Mouse (Mus musculus) CH12.LX (cell line): ENCODE results near the gene Ceacam19. TPM values are rescaled to one million over a fixed set of nuclear protein-coding genes. Genes with fewer than 3 reads are reported as not detected.

Source experiments
- DNase-seq: peaks from one replicate; pipeline ENCODE4 v3.0.0-alpha.2; 2013; ENCODE audit errors: extremely low read depth
- H3K27ac ChIP-seq: 2 replicates; pipeline ENCODE4 v1.5.1; 2012; ENCODE audit warnings: low read depth, mild to moderate bottlenecking, control low read depth, moderate library complexity; ENCODE audit not compliant: insufficient read depth
- H3K27me3 ChIP-seq: replicated peaks from 2 replicates; pipeline ENCODE3; 2012; ENCODE audit warnings: inconsistent platforms
- H3K36me3 ChIP-seq, 2 experiments: replicated peaks in 1 of 2; 2 replicates each; pipeline versions ENCODE3 to v1.6.1; 2012; ENCODE audit warnings: inconsistent platforms in 1 of 2, low read length in 1 of 2, mild to moderate bottlenecking in 1 of 2, mixed read lengths in 1 of 2, moderate library complexity in 1 of 2; ENCODE audit not compliant: control insufficient read depth in 1 of 2, insufficient read depth in 1 of 2
- H3K4me1 ChIP-seq, 2 experiments: 2 replicates each; pipeline ENCODE4 v1.6.1; 2012; ENCODE audit warnings: inconsistent platforms in 1 of 2, moderate library complexity in 1 of 2; ENCODE audit not compliant: insufficient read depth in 2 of 2, control insufficient read depth in 1 of 2
- H3K4me2 ChIP-seq: 2 replicates; pipeline ENCODE4 v1.6.1; 2012; ENCODE audit warnings: low read depth, mild to moderate bottlenecking, control low read depth; ENCODE audit not compliant: poor library complexity, insufficient read depth, severe bottlenecking
- H3K4me3 ChIP-seq, 3 experiments: fragments of 150-350 bp in 1 of 3; sonication (generic) in 1 of 3; replicated peaks in 1 of 3; 2 replicates each; pipeline versions ENCODE3 to v1.5.1; 2011 to 2012; ENCODE audit warnings: low read depth in 2 of 3, low read length in 2 of 3, mild to moderate bottlenecking in 2 of 3, moderate library complexity in 2 of 3, control low read depth in 1 of 3, improper control_type of control experiment in 1 of 3, inconsistent platforms in 1 of 3, mixed read lengths in 1 of 3; ENCODE audit not compliant: poor library complexity in 1 of 3
- H3K79me2 ChIP-seq: replicated peaks from 2 replicates; pipeline ENCODE4 v1.6.1; 2012; ENCODE audit warnings: mild to moderate bottlenecking, moderate library complexity; ENCODE audit not compliant: control insufficient read depth, poor library complexity, insufficient read depth, severe bottlenecking; ENCODE audit errors: extremely low read depth
- H3K9ac ChIP-seq: 2 replicates; pipeline ENCODE4 v1.6.1; 2012; ENCODE audit warnings: low read depth, mild to moderate bottlenecking, control low read depth, moderate library complexity; ENCODE audit not compliant: insufficient read depth
- H3K9me3 ChIP-seq: replicated peaks from 2 replicates; pipeline ENCODE3; 2012; ENCODE audit warnings: low read length, inconsistent platforms, mixed read lengths
- CHD1 ChIP-seq: IDR thresholded peaks from 2 replicates; pipeline ENCODE4 v1.6.1; 2012; ENCODE audit warnings: low read depth, low read length, improper control_type of control experiment, inconsistent platforms
- CHD2 ChIP-seq: IDR thresholded peaks from 2 replicates; pipeline ENCODE4 v1.6.1; 2011; ENCODE audit warnings: low read length, improper control_type of control experiment
- ELF1 ChIP-seq: IDR thresholded peaks from 2 replicates; pipeline ENCODE4 v1.6.1; 2014; ENCODE audit warnings: low read depth, mild to moderate bottlenecking, inconsistent platforms, low read length, improper control_type of control experiment
- ETS1 ChIP-seq: conservative IDR thresholded peaks from 2 replicates; pipeline ENCODE4 v1.6.1; 2012; ENCODE audit warnings: low read depth, mild to moderate bottlenecking, inconsistent platforms, low read length, improper control_type of control experiment, moderate library complexity
- HCFC1 ChIP-seq: IDR thresholded peaks from 2 replicates; pipeline ENCODE4 v1.6.1; 2012; ENCODE audit warnings: low read depth, mild to moderate bottlenecking, inconsistent platforms, low read length, improper control_type of control experiment
- IRF4 ChIP-seq: IDR thresholded peaks from 2 replicates; pipeline ENCODE4 v1.6.1; 2014; ENCODE audit warnings: low read depth, mild to moderate bottlenecking, inconsistent platforms, low read length, improper control_type of control experiment
- MAFK ChIP-seq: IDR thresholded peaks from 2 replicates; pipeline ENCODE4 v1.6.1; 2011; ENCODE audit warnings: low read length, improper control_type of control experiment; ENCODE audit not compliant: insufficient replicate concordance
- MAX ChIP-seq: IDR thresholded peaks from 2 replicates; pipeline ENCODE4 v1.6.1; 2011; ENCODE audit warnings: low read length, improper control_type of control experiment
- MYC ChIP-seq: IDR thresholded peaks from 2 replicates; pipeline ENCODE4 v1.6.1; 2011; ENCODE audit warnings: low read depth, mild to moderate bottlenecking, improper control_type of control experiment, low read length
- NELFE ChIP-seq: IDR thresholded peaks from 2 replicates; pipeline ENCODE4 v1.6.1; 2011; ENCODE audit warnings: low read depth, low read length, improper control_type of control experiment
- NRF1 ChIP-seq: IDR thresholded peaks from 2 replicates; pipeline ENCODE4 v1.6.1; 2014; ENCODE audit warnings: low read depth, mild to moderate bottlenecking, inconsistent platforms, low read length, improper control_type of control experiment, moderate library complexity
- POLR2AphosphoS2 ChIP-seq: IDR thresholded peaks from 2 replicates; pipeline ENCODE4 v1.6.1; 2011; ENCODE audit warnings: low read depth, low read length, improper control_type of control experiment
- SIN3A ChIP-seq: IDR thresholded peaks from 2 replicates; pipeline ENCODE4 v1.6.1; 2012; ENCODE audit warnings: low read length, improper control_type of control experiment, inconsistent platforms
- SMC3 ChIP-seq: IDR thresholded peaks from 2 replicates; pipeline ENCODE4 v1.6.1; 2011; ENCODE audit warnings: low read depth, low read length, improper control_type of control experiment
- TBP ChIP-seq: conservative IDR thresholded peaks from 2 replicates; pipeline ENCODE4 v1.6.1; 2011; ENCODE audit warnings: low read depth, low read length, improper control_type of control experiment
- TCF12 ChIP-seq: IDR thresholded peaks from 2 replicates; pipeline ENCODE4 v1.6.1; 2014; ENCODE audit warnings: low read depth, mild to moderate bottlenecking, inconsistent platforms, low read length, improper control_type of control experiment
- ZKSCAN1 ChIP-seq: IDR thresholded peaks from 2 replicates; pipeline ENCODE4 v1.6.1; 2012; ENCODE audit warnings: low read depth, inconsistent platforms, low read length, improper control_type of control experiment, borderline replicate concordance
- ZMIZ1 ChIP-seq: IDR thresholded peaks from 2 replicates; pipeline ENCODE4 v1.6.1; 2012; ENCODE audit warnings: low read depth, mild to moderate bottlenecking, inconsistent platforms, low read length, improper control_type of control experiment
- ZNF384 ChIP-seq: IDR thresholded peaks from 2 replicates; pipeline ENCODE4 v1.6.1; 2012; ENCODE audit warnings: low read depth, low read length, improper control_type of control experiment, inconsistent platforms
- dilution Hi-C: fragments of 300-500 bp; cut with MboI; formaldehyde crosslinking; loops from 2 replicates; pipeline ENCODE4 v1.14.3; 2020; ENCODE audit warnings: low sequenced_read_pairs; ENCODE audit not compliant: extremely low pct_unique_long_range_greater_than_20kb, extremely low pct_ligation_motif_present
- in situ Hi-C: fragments of 300-500 bp; cut with MboI; formaldehyde crosslinking; loops from 3 replicates; pipeline ENCODE4 v1.14.3; 2019; ENCODE audit warnings: low sequenced_read_pairs, low pct_ligation_motif_present, low pct_unique_long_range_greater_than_20kb, mixed read lengths
- polyA plus RNA-seq: library from polyadenylated mRNA; unstranded; fragments of >175 nt; gene quantifications from 2 replicates; pipeline ENCODE4 v1.2.1, GENCODE M21; 2012; ENCODE audit warnings: low read depth; ENCODE audit not compliant: insufficient read length
- total RNA-seq, 2 experiments: library from RNA; depleted of rRNA; stranded (reverse); fragments of 300-350 nt in 1 of 2; fragments of >200 nt in 1 of 2; gene quantifications; 2 replicates each; pipeline ENCODE4 v1.2.3; 2012 to 2014

Ceacam19 gene
- total and polyA plus RNA-seq, 3 experiments: 0.08 TPM; not detected in 2

- no peak for TF ChIP-seq CHD1
These were observed 26.6 kb downstream of the Ceacam19 start, which contains the start of gene Ceacam16 (continued) for GRCm38 (mm10) chr7:19861199-19861598.

- dilution Hi-C loops: no loop called here
- no peaks in the 10 kb centered on the region for H3K9me3 ChIP-seq
- H3K4me2 ChIP-seq: no peak overlapping the region
- no peak for DNase-seq
- H3K27ac ChIP-seq: no peak overlapping the region
- no peaks in the 10 kb centered on the region for H3K79me2 ChIP-seq
- no peak overlapping the region for H3K9ac ChIP-seq
- in situ Hi-C loops: loop anchor here (25.0 kb wide), 1 partner anchor 447 kb away; the partner anchor contains the start of genes Ckm and Klc3
- TF ChIP-seq NELFE: no peak
- no peak for TF ChIP-seq ZMIZ1
- TF ChIP-seq HCFC1: no peak
- TF ChIP-seq POLR2AphosphoS2: no peak
- TF ChIP-seq SMC3: no peak
- no peak for TF ChIP-seq CHD2
- TF ChIP-seq MAFK: no peak
- no peak for TF ChIP-seq ZKSCAN1
- no peak for TF ChIP-seq MYC
- TF ChIP-seq TCF12: no peak
- no peak for TF ChIP-seq ELF1
- no peak for TF ChIP-seq IRF4
- no peak overlapping the region for H3K4me3 ChIP-seq
- peaks cover 17 to 22% of the 10 kb centered on the region in 2 experiments for H3K4me1 ChIP-seq
- H3K36me3 ChIP-seq: peaks cover 2 to 66% of the 10 kb centered on the region in 2 experiments
- H3K27me3 ChIP-seq: no peaks in the 10 kb centered on the region
These were observed 28.0 kb downstream of the Ceacam19 start for GRCm38 (mm10) chr7:19859740-19860139.

- H3K36me3 ChIP-seq: peaks cover 2 to 70% of the 10 kb centered on the region in 2 experiments
- no peak overlapping the region for H3K9ac ChIP-seq
- in situ Hi-C loops (loop anchor here (25.0 kb wide), 1 partner anchor 444 kb away; the partner anchor contains the start of genes Ckm and Klc3), dilution Hi-C loops (no loop called here)
- no peak overlapping the region for H3K27ac ChIP-seq
- no peak overlapping the region for H3K4me3 ChIP-seq
- no peaks in the 10 kb centered on the region for H3K9me3 ChIP-seq
- no peak overlapping the region for H3K4me2 ChIP-seq
- peaks cover 15 to 16% of the 10 kb centered on the region in 2 experiments for H3K4me1 ChIP-seq
- TF ChIP-seq ZNF384 (no peak), TBP (no peak), ELF1 (no peak), SIN3A (no peak), MAX (no peak), ETS1 (no peak), NRF1 (no peak), CHD1 (no peak), MYC (no peak), ZMIZ1 (no peak)
- H3K27me3 ChIP-seq: no peaks in the 10 kb centered on the region
- H3K79me2 ChIP-seq: no peaks in the 10 kb centered on the region
- DNase-seq: no peak
These were observed 31.5 kb downstream of the Ceacam19 start for GRCm38 (mm10) chr7:19856283-19856682.
